Mouse (Mus musculus): ENCODE data around the gene Pcdh17. TPM values are rescaled to one million over a fixed set of nuclear protein-coding genes. Genes with fewer than 3 reads are reported as not detected.

The Pcdh17 gene
- polyA plus RNA-seq, 1 experiment from 2014 or later = 6.7 TPM

GRCm38 (mm10) chr14:84532397-84532796 lies 89.0 kb downstream of the Pcdh17 start:
- peaks cover 5% of the 10 kb centered on the region; the same call in 1 of the 2 replicates for H3K36me3 ChIP-seq (replicated peaks)
- 35% methylated on average over 2 of the region's 2 CpGs for WGBS
- no peak for DNase-seq (ENCODE audit: low spot score)
- H3K9me3 ChIP-seq = no peaks in the 10 kb centered on the region
- H3K4me3 ChIP-seq = no peak overlapping the region
- no peaks in the 10 kb centered on the region for H3K27me3 ChIP-seq (replicated peaks; ENCODE audit: low read depth, poor library complexity, severe bottlenecking)
- no peaks in the 10 kb centered on the region; the same call in 1 of the 2 replicates for H3K4me1 ChIP-seq
- H3K27ac ChIP-seq (replicated peaks) = no peak overlapping the region

- no peak for DNase-seq (ENCODE audit: low spot score)
- no peak overlapping the region for H3K27ac ChIP-seq (replicated peaks)
These were observed 91.9 kb downstream of the Pcdh17 start for GRCm38 (mm10) chr14:84535264-84535663.

GRCm38 (mm10) chr14:84541838-84542237 lies 98.5 kb downstream of the Pcdh17 start:
- DNase-seq (ENCODE audit: low spot score) = no peak
- Histone ChIP-seq H3K9me3 (no peaks in the 10 kb centered on the region), H3K27me3 (replicated peaks; ENCODE audit: low read depth, poor library complexity, severe bottlenecking) (no peaks in the 10 kb centered on the region), H3K27ac (replicated peaks) (no peak overlapping the region), H3K4me1 (no peaks in the 10 kb centered on the region), H3K36me3 (replicated peaks) (no peaks in the 10 kb centered on the region), H3K4me3 (no peak overlapping the region)
- WGBS = 92% methylated on average over 3 of the region's 3 CpGs

More at GRCm38 (mm10) chr14:84535264-84535663, 91.9 kb downstream of the Pcdh17 start:
- Histone ChIP-seq H3K9me3 (no peaks in the 10 kb centered on the region), H3K4me1 (no peaks in the 10 kb centered on the region; the same call in 1 of the 2 replicates), H3K36me3 (replicated peaks) (peaks cover 5% of the 10 kb centered on the region; the same call in 1 of the 2 replicates), H3K27me3 (replicated peaks; ENCODE audit: low read depth, poor library complexity, severe bottlenecking) (no peaks in the 10 kb centered on the region), H3K4me3 (no peak overlapping the region)

GRCm38 (mm10) chr14:84545968-84546367 lies 102.6 kb downstream of the Pcdh17 start:
- no peak overlapping the region for H3K4me3 ChIP-seq
- DNase-seq (ENCODE audit: low spot score) = no peak
- H3K27me3 ChIP-seq (replicated peaks; ENCODE audit: low read depth, poor library complexity, severe bottlenecking) = no peaks in the 10 kb centered on the region
- WGBS = 61% methylated on average over 2 of the region's 2 CpGs
- H3K9me3 ChIP-seq = no peaks in the 10 kb centered on the region
- no peaks in the 10 kb centered on the region for H3K36me3 ChIP-seq (replicated peaks)
- no peak overlapping the region for H3K27ac ChIP-seq (replicated peaks)
- no peaks in the 10 kb centered on the region for H3K4me1 ChIP-seq

GRCm38 (mm10) chr14:84547513-84548194 lies 104.3 kb downstream of the Pcdh17 start:
- Histone ChIP-seq H3K27me3 (replicated peaks; ENCODE audit: low read depth, poor library complexity, severe bottlenecking) (no peaks in the 10 kb centered on the region), H3K4me1 (no peaks in the 10 kb centered on the region), H3K36me3 (replicated peaks) (no peaks in the 10 kb centered on the region), H3K4me3 (no peak overlapping the region), H3K9me3 (no peaks in the 10 kb centered on the region), H3K27ac (replicated peaks) (no peak overlapping the region)
- 89% methylated on average over 10 of the region's 10 CpGs for WGBS
- no peak for DNase-seq (ENCODE audit: low spot score)

GRCm38 (mm10) chr14:84551546-84551945 lies 108.2 kb downstream of the Pcdh17 start:
- no peaks in the 10 kb centered on the region for H3K36me3 ChIP-seq (replicated peaks)
- H3K27me3 ChIP-seq (replicated peaks; ENCODE audit: low read depth, poor library complexity, severe bottlenecking) = no peaks in the 10 kb centered on the region
- H3K27ac ChIP-seq (replicated peaks) = no peak overlapping the region
- no peak overlapping the region for H3K4me3 ChIP-seq
- no peak for DNase-seq (ENCODE audit: low spot score)
- H3K9me3 ChIP-seq = no peaks in the 10 kb centered on the region
- 84% methylated on average over 5 of the region's 5 CpGs for WGBS
- H3K4me1 ChIP-seq = no peaks in the 10 kb centered on the region

- H3K4me1 ChIP-seq = no peaks in the 10 kb centered on the region
These were observed 127.7 kb downstream of the Pcdh17 start for GRCm38 (mm10) chr14:84571071-84571470.

More at GRCm38 (mm10) chr14:84571071-84571470, 127.7 kb downstream of the Pcdh17 start:
- Histone ChIP-seq H3K27me3 (replicated peaks; ENCODE audit: low read depth, poor library complexity, severe bottlenecking) (no peaks in the 10 kb centered on the region), H3K36me3 (replicated peaks) (no peaks in the 10 kb centered on the region), H3K4me3 (no peak overlapping the region), H3K27ac (replicated peaks) (no peak overlapping the region), H3K9me3 (no peaks in the 10 kb centered on the region)
- no peak for DNase-seq (ENCODE audit: low spot score)
